Mouse (Mus musculus) cerebellum, adult 2 months (tissue): ENCODE results near the gene Rassf2. TPM values are rescaled to one million over a fixed set of nuclear protein-coding genes. Genes with fewer than 3 reads are reported as not detected.

Experiments
- DNase-seq, 2 experiments: peaks; one replicate each; pipeline ENCODE4 v3.0.0; 2021
- H3K27ac ChIP-seq: fragments of 200-500 bp; 2 replicates; pipeline ENCODE4 v1.5.1; 2012; ENCODE audit warnings: low read length, control low read depth, inconsistent platforms; ENCODE audit not compliant: insufficient read depth
- H3K27me3 ChIP-seq: fragments of 200-500 bp; 2 replicates; pipeline ENCODE4 v1.6.1; 2012; ENCODE audit warnings: inconsistent platforms, mild to moderate bottlenecking, low read length, moderate library complexity; ENCODE audit not compliant: control insufficient read depth, insufficient read depth
- H3K4me1 ChIP-seq: fragments of 200-500 bp; 2 replicates; pipeline ENCODE4 v1.6.1; 2011; ENCODE audit warnings: low read length; ENCODE audit not compliant: control insufficient read depth, insufficient read depth
- H3K4me3 ChIP-seq: fragments of 200-500 bp; replicated peaks from 2 replicates; pipeline ENCODE3; 2011; ENCODE audit warnings: mild to moderate bottlenecking, low read depth, low read length, control low read depth; ENCODE audit not compliant: insufficient read depth
- CTCF ChIP-seq: fragments of 200-500 bp; IDR thresholded peaks from 2 replicates; pipeline ENCODE4 v1.5.1; 2011; ENCODE audit warnings: low read depth, mild to moderate bottlenecking, control low read depth, low read length, moderate library complexity, borderline replicate concordance; ENCODE audit not compliant: insufficient read depth
- POLR2A ChIP-seq: fragments of 200-500 bp; IDR thresholded peaks from 2 replicates; pipeline ENCODE4 v1.6.1; 2011; ENCODE audit warnings: low read length, control low read depth, borderline replicate concordance; ENCODE audit not compliant: insufficient read depth
- WGBS: fragments of 180-500 bp; shearing (Covaris S2); methylation state at CpG from one replicate; pipeline ENCODE4 v1.1.7; 2018; 5-methylcytosine and 5-hydroxymethylcytosine counted together
- polyA plus RNA-seq: library from polyadenylated mRNA; depleted of rRNA; stranded (reverse); fragments of >200 nt; gene quantifications from 2 replicates; pipeline ENCODE4 v1.2.3, GENCODE M21; 2012

Gene Rassf2
- polyA plus RNA-seq, 1 experiment: 44.7 TPM

DNA sequence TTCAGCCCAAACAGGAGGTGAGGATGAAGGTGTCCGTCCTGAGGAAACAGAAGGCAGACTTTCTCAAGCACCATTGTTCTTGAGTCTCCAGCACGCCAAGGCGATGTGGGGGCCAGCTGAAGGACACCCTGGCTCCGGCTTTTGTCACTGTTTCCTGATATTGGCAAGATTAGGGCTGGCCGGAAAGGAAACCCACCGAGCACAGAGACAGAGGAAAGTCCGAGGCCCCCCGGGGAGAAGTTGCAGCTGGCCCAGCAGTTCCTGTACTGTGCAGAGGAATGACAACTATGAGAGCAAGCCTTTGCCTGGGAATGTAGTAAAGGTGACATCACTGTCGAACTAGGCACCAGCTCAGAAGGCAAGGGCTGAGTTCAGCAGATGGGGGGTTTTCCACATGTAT lies 49.2 kb downstream of the Rassf2 start:
- TF ChIP-seq POLR2A (no peak), CTCF (no peak)
- Histone ChIP-seq H3K4me3 (no peak overlapping the region), H3K27me3 (no peaks in the 10 kb centered on the region), H3K4me1 (no peaks in the 10 kb centered on the region), H3K27ac (no peak overlapping the region)
- no peak for DNase-seq
- 36% methylated on average over 9 of the region's 9 CpGs for WGBS

DNA sequence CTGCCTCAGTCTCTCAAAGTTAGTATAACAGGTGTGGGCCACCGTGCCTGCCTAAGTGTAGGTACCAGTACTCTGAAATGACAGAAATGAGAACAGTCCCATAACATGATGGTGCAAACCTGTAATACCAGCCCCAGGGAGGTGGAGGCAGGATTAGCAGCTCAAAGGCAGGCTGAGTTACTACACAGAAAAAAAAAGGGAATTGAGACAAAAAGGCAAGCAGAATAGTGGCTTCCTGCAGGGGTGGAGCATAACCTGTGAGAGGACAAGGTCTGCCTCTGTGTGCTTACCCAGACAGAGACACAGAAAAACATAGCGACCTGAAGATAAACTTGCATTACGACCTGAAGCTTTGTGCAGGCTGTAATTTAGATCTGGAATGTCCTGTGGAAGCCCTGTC lies 53.4 kb downstream of the Rassf2 start:
- Histone ChIP-seq H3K4me1 (no peaks in the 10 kb centered on the region), H3K4me3 (no peak overlapping the region), H3K27me3 (no peaks in the 10 kb centered on the region), H3K27ac (no peak overlapping the region)
- 89% methylated on average over 3 of the region's 3 CpGs for WGBS
- no peak for DNase-seq
- TF ChIP-seq CTCF: no peak
- TF ChIP-seq POLR2A: no peak

- 85% methylated on average over 4 of the region's 4 CpGs for WGBS
- TF ChIP-seq POLR2A (no peak), CTCF (no peak)
- Histone ChIP-seq H3K4me3 (no peak overlapping the region), H3K4me1 (no peaks in the 10 kb centered on the region), H3K27me3 (no peaks in the 10 kb centered on the region; the same call in 1 of the 2 replicates), H3K27ac (no peak overlapping the region)
- no peak for DNase-seq
These were observed 59.0 kb downstream of the Rassf2 start for GRCm38 (mm10) chr2:131971098-131971497.

DNA sequence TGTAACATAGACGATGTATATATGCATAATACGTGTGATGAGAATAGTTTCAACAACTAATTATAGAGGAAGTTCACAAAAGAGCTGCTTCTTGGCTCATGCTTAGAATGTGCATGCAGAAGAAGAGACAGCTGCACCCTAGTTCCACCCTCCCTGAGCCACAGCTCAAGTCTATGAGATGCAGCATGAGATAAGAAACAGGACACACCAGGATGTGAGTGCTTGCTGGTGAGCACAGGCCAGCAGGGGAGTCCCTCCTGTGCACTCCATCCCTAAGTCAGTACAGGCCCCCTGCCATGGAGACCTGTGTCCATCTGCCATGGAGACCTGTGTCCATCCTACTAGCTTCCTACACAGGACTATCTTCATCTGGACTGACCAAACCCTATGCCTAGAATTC lies 59.5 kb downstream of the Rassf2 start:
- no peak overlapping the region for H3K27ac ChIP-seq
- H3K4me1 ChIP-seq: no peaks in the 10 kb centered on the region
- no peak for DNase-seq
- TF ChIP-seq CTCF (no peak), POLR2A (no peak)
- 90% methylated on average over 2 of the region's 2 CpGs for WGBS
- no peaks in the 10 kb centered on the region; the same call in 1 of the 2 replicates for H3K27me3 ChIP-seq
- no peak overlapping the region for H3K4me3 ChIP-seq

DNA sequence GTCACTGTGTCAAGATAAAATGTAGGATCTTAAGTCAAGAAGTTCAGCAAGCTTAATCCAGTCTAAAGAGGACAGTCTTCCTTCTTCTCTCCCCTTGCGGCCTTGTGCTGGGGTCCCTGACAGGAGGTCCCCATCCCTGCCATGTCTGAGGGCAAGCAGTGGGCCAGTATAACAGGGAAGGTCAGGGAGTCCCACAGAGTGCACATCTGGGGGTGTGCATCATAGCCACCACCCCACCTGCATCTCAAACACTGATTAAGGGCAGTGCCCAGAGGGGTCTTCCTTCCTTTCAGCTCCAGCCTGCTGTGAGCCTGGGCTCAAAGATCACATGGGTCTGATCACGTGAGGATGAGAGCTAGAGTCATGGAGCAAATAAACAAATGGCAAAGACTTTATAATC lies 68.4 kb downstream of the Rassf2 start:
- Histone ChIP-seq H3K27ac (no peak overlapping the region), H3K4me1 (no peaks in the 10 kb centered on the region), H3K4me3 (no peak overlapping the region), H3K27me3 (no peaks in the 10 kb centered on the region)
- TF ChIP-seq POLR2A (no peak), CTCF (no peak)
- 68% methylated on average over 2 of the region's 2 CpGs for WGBS
- no peak for DNase-seq

DNA sequence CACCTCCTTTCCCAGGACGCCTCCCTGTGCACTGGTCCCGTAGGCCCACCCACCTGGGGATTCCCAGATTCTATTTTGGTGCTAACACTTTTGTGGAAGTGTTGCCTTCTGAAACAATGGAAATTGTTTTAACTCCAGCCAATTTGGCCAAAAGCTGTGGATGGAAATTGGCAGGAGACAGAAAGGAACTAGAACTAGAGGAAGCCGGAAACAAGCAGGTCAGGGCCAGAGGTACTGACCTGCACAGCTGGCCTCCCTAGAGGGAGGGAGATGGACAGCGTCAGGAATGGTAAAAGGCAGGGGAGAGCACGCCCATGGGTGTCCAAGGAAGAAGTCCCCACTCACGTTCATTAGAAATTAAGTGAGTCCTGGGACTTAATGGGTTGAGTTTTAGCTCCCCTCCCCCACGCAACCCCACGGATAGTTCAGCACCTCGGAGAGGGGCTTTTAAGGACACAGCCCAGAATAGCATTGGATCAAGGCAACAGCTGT lies 72.3 kb downstream of the Rassf2 start:
- Histone ChIP-seq H3K27ac (no peak overlapping the region), H3K4me1 (0 out of 2 replicates have a peak, but pooled peaks cover 6% of the 10 kb centered on the region), H3K27me3 (0 out of 2 replicates have a peak, but pooled peaks cover 2% of the 10 kb centered on the region), H3K4me3 (no peak overlapping the region)
- no peak for TF ChIP-seq CTCF
- no peak for TF ChIP-seq POLR2A
- 64% methylated on average over 9 of the region's 9 CpGs for WGBS
- no peak for DNase-seq

DNA sequence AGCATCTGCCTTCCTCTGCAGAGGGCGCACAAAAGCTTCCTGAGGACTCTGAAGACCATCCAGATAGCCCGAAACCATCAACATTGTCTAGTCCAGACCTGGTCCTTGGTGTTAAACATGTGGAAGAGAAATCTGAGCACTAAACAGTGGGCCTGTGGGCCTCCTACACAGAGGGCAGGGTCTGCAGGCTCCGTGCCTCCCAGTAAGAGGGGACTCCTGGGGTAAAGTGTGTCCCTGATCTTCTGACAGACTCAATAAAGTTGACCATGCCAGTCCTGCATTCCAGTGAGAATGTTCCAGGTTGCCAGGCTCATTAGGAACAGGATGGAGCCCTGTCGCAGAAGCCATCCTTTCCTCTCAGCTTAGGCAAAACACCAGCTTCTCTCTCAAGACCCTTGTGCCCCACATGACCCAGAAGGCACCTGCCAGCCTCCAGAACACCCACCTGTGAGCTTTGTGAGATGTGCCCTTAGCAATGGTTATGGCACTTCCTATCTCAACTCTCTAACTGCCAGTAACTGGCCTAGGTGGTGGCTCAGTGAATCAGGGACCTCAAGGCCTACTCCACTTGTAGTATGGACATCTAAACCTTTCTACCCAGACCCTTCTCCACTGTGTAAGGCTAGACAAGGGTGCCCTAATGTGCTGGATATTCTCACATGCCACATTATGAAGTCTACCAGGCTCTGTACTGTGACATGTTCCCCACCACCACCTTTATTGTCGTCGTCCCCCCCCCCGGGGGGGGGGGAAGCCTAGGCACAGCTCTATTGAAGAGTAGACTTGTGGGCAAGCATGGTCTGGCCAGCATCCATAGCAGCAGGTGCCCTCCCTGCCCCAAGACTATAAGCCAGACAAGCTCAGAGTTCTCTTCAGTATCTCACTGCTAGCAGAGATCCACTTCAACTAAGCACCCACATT lies 73.5 kb downstream of the Rassf2 start:
- 0 out of 2 replicates have a peak, but pooled peaks cover 2% of the 10 kb centered on the region for H3K27me3 ChIP-seq
- WGBS: 84% methylated on average over 7 of the region's 7 CpGs
- TF ChIP-seq CTCF (no peak), POLR2A (no peak)
- H3K4me1 ChIP-seq: 0 out of 2 replicates have a peak, but pooled peaks cover 8% of the 10 kb centered on the region
- no peak overlapping the region for H3K27ac ChIP-seq
- H3K4me3 ChIP-seq: no peak overlapping the region
- DNase-seq: no peak

DNA sequence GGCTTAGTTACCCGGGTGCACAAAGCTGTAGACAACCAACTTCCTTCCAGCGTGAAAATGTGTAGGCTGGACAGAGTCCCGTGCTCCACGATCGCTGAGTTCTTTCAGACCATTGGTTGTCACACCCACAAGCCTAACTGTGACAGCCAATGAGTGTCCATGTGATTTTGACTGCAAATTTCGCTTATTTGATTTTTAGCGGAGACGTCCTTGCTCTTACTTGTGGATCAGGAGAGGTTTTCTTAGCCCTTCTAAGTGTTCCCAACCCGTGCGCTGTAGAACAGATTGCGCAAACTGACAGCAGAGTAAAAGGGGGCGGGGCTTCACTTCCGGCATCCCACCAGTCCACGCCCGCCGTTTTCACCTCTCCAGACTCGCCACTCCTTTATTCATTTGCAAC lies 74.8 kb downstream of the Rassf2 start:
- WGBS: 4% methylated on average over 17 of the region's 17 CpGs
- TF ChIP-seq CTCF (no peak), POLR2A (no peak)
- Histone ChIP-seq H3K4me1 (0 out of 2 replicates have a peak, but pooled peaks cover 8% of the 10 kb centered on the region), H3K4me3 (peak overlapping the region; percentile 31), H3K27ac (no peak overlapping the region), H3K27me3 (0 out of 2 replicates have a peak, but pooled peaks cover 2% of the 10 kb centered on the region)
- no peak for DNase-seq
